Mouse (Mus musculus) heart, adult 2 months (tissue): ENCODE data around the gene Pygl.
"Not testable (repeated sequence)": the region's sequence is repeated elsewhere in the genome, so short reads cannot be mapped to it uniquely, and the experiment has no call there.

Experiments used
- CTCF ChIP-seq: fragments of 200-600 bp; IDR thresholded peaks from 2 replicates; pipeline ENCODE4 v1.8.1; 2022; ENCODE audit warnings: antibody characterized with exemption, mild to moderate bottlenecking, moderate library complexity
- POLR2A ChIP-seq: fragments of 200-500 bp; IDR thresholded peaks from 2 replicates; pipeline ENCODE4 v1.6.1; 2011; ENCODE audit warnings: mild to moderate bottlenecking, low read depth, low read length, control low read depth; ENCODE audit not compliant: insufficient read depth

DNA sequence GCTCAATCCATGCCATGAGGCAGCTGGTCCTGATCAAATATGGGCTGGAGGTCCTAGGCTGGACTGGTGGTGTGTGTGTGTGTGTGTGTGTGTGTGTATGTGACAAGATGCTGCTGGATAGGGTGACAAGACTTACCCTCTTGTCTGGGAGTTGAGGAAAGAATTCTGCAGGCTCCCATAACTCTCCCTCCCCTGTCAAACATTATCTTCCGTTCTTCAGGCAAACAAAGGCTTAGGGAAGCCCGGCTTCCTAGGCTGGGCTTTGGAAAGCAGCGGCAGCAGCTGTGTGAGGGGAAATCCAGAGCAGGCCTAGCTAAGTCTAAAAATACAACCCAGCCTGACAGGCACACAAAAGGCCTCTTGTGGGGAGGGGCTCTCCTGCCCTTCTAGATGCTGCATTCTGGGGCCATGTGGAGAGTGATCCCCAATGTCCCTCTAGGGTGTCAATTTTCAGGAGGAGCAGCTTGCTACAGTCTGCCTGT is 87.1 kb downstream of the Pygl start:
- not testable (repeated sequence) for TF ChIP-seq POLR2A, CTCF
